Mouse (Mus musculus) kidney, adult 2 months (tissue): ENCODE measurements around the gene Prpf6.

Source experiments
- CTCF ChIP-seq: fragments of 200-500 bp; conservative IDR thresholded peaks from 2 replicates; pipeline ENCODE4 v1.5.1; 2011; ENCODE audit warnings: low read depth, mild to moderate bottlenecking, control low read depth, low read length, moderate library complexity, mixed read lengths; ENCODE audit not compliant: insufficient read depth, insufficient read length
- POLR2A ChIP-seq: fragments of 200-500 bp; IDR thresholded peaks from one replicate; pipeline ENCODE4 v1.6.1; 2011; ENCODE audit warnings: low read depth, low read length, control low read depth

- TF ChIP-seq CTCF = no peak
- TF ChIP-seq POLR2A = no peak
These were observed 88.5 kb downstream of the Prpf6 start, which contains the start of gene Tcea2 for GRCm38 (mm10) chr2:181679951-181680715.
